Mouse (Mus musculus) olfactory bulb, adult 2 months (tissue): ENCODE measurements around the gene Cdh4. TPM values are rescaled to one million over a fixed set of nuclear protein-coding genes. Genes with fewer than 3 reads are reported as not detected.

Source experiments
- H3K27ac ChIP-seq: fragments of 200-500 bp; 2 replicates; pipeline ENCODE4 v1.5.1; 2012; ENCODE audit warnings: low read depth, low read length; ENCODE audit not compliant: insufficient read depth
- H3K4me1 ChIP-seq: fragments of 200-500 bp; 2 replicates; pipeline ENCODE4 v1.6.1; 2012; ENCODE audit warnings: low read length; ENCODE audit not compliant: control insufficient read depth, insufficient read depth
- H3K4me3 ChIP-seq: fragments of 200-500 bp; 2 replicates; pipeline ENCODE4 v1.5.1; 2012; ENCODE audit warnings: mild to moderate bottlenecking, low read depth, low read length, moderate library complexity; ENCODE audit not compliant: insufficient read depth
- CTCF ChIP-seq: fragments of 200-500 bp; IDR thresholded peaks from 2 replicates; pipeline ENCODE4 v1.5.1; 2012; ENCODE audit warnings: low read depth, mild to moderate bottlenecking, low read length, moderate library complexity; ENCODE audit not compliant: insufficient read depth
- POLR2A ChIP-seq: fragments of 200-500 bp; IDR thresholded peaks from 2 replicates; pipeline ENCODE4 v1.6.1; 2012; ENCODE audit warnings: mild to moderate bottlenecking, low read depth, low read length, moderate library complexity; ENCODE audit not compliant: insufficient read depth
- WGBS: fragments of 180-500 bp; shearing (Covaris S2); methylation state at CpG from one replicate; pipeline ENCODE4 v1.1.7; 2018; 5-methylcytosine and 5-hydroxymethylcytosine counted together
- polyA plus RNA-seq: library from polyadenylated mRNA; stranded (reverse); fragments of >200 nt; gene quantifications from 2 replicates; pipeline ENCODE4 v1.2.4, GENCODE M21; 2012; ENCODE audit warnings: low replicate concordance; ENCODE audit not compliant: missing spikeins, insufficient read depth, insufficient read length

Gene Cdh4
- 71.6 TPM in 1 of 2 replicates, not detected in the other for polyA plus RNA-seq

- H3K4me1 ChIP-seq: peaks cover 34% of the 10 kb centered on the region
- under 1% methylated on average over 40 of the region's 40 CpGs for WGBS
- peak within 1 kb of the TSS; percentile 90 for H3K4me3 ChIP-seq
- peak; percentile 78 for TF ChIP-seq POLR2A
- no peak for TF ChIP-seq CTCF
- H3K27ac ChIP-seq: peak within 1 kb of the TSS; percentile 47
Measured at GRCm38 (mm10) chr2:179442191-179442540, at the start of gene Cdh4. Cdh4 (plus strand) TSS chr2:179442431.

GRCm38 (mm10) chr2:179395442-179395841, 46.8 kb upstream of the Cdh4 start:
- Histone ChIP-seq H3K27ac (no peak overlapping the region), H3K4me3 (no peak overlapping the region), H3K4me1 (peaks cover 17% of the 10 kb centered on the region)
- TF ChIP-seq CTCF (no peak), POLR2A (no peak)
- 43% methylated on average over 5 of the region's 5 CpGs for WGBS

GRCm38 (mm10) chr2:179399645-179400249, 42.5 kb upstream of the Cdh4 start:
- WGBS: 24% methylated on average over 14 of the region's 14 CpGs
- no peak overlapping the region for H3K27ac ChIP-seq
- no peak for TF ChIP-seq POLR2A
- TF ChIP-seq CTCF: no peak
- peaks cover 13% of the 10 kb centered on the region for H3K4me1 ChIP-seq
- H3K4me3 ChIP-seq: no peak overlapping the region

GRCm38 (mm10) chr2:179410866-179411561, 31.2 kb upstream of the Cdh4 start:
- 90% methylated on average over 8 of the region's 8 CpGs for WGBS
- no peak overlapping the region for H3K4me3 ChIP-seq
- H3K27ac ChIP-seq: no peak overlapping the region
- H3K4me1 ChIP-seq: no peaks in the 10 kb centered on the region
- TF ChIP-seq CTCF (no peak), POLR2A (no peak)

GRCm38 (mm10) chr2:179412966-179413365, 29.3 kb upstream of the Cdh4 start:
- H3K4me3 ChIP-seq: no peak overlapping the region
- H3K4me1 ChIP-seq: no peaks in the 10 kb centered on the region
- no peak overlapping the region for H3K27ac ChIP-seq
- 36% methylated on average over 2 of the region's 2 CpGs for WGBS
- TF ChIP-seq CTCF (no peak), POLR2A (no peak)

GRCm38 (mm10) chr2:179414253-179414652, 28.0 kb upstream of the Cdh4 start:
- Histone ChIP-seq H3K4me1 (no peaks in the 10 kb centered on the region), H3K27ac (no peak overlapping the region), H3K4me3 (no peak overlapping the region)
- TF ChIP-seq POLR2A (no peak), CTCF (no peak)
- WGBS: 71% methylated on average over 11 of the region's 11 CpGs

- TF ChIP-seq CTCF: no peak
- TF ChIP-seq POLR2A: no peak
- 91% methylated on average over 9 of the region's 9 CpGs for WGBS
- Histone ChIP-seq H3K4me1 (no peaks in the 10 kb centered on the region), H3K4me3 (no peak overlapping the region), H3K27ac (no peak overlapping the region)
Measured at GRCm38 (mm10) chr2:179414704-179415103, 27.5 kb upstream of the Cdh4 start.

GRCm38 (mm10) chr2:179415892-179416403, 26.3 kb upstream of the Cdh4 start:
- TF ChIP-seq POLR2A: no peak
- TF ChIP-seq CTCF: no peak
- Histone ChIP-seq H3K27ac (no peak overlapping the region), H3K4me1 (no peaks in the 10 kb centered on the region), H3K4me3 (no peak overlapping the region)
- 65% methylated on average over 8 of the region's 8 CpGs for WGBS

- no peak overlapping the region for H3K27ac ChIP-seq
- no peak for TF ChIP-seq POLR2A
- no peak for TF ChIP-seq CTCF
- no peak overlapping the region for H3K4me3 ChIP-seq
- no peaks in the 10 kb centered on the region for H3K4me1 ChIP-seq
- WGBS: 74% methylated on average over 16 of the region's 16 CpGs
Measured at GRCm38 (mm10) chr2:179416587-179417227, 25.5 kb upstream of the Cdh4 start.
